Mouse (Mus musculus) liver, embryonic 14.5 days (tissue): ENCODE results near the gene Aldh1l2. TPM values are rescaled to one million over a fixed set of nuclear protein-coding genes. Genes with fewer than 3 reads are reported as not detected.
A peak's percentile ranks its signal among the peaks of the same experiment; 100 is the strongest.

ENCODE experiments used
- ATAC-seq: fragments of 200-750 bp; cut with Nextera tagmentation; 2 replicates; pipeline ENCODE4 v1.8.0; 2017; ENCODE audit warnings: moderate number of reproducible peaks, mild to moderate bottlenecking, moderate library complexity; ENCODE audit not compliant: insufficient read depth
- DNase-seq, 3 experiments: peaks; one replicate each; pipeline ENCODE4 v3.0.0-alpha.2; 2012 to 2013; ENCODE audit warnings: low read depth in 3 of 3, low spot score in 3 of 3
- H3K27ac ChIP-seq: fragments of 300-500 bp; sonication (generic); 2 replicates; pipeline ENCODE4 v1.5.1; 2014; ENCODE audit warnings: moderate library complexity, mild to moderate bottlenecking, control low read depth, inconsistent platforms
- H3K27me3 ChIP-seq: fragments of 300-500 bp; sonication (generic); 2 replicates; pipeline ENCODE4 v1.6.1; 2014; ENCODE audit warnings: mild to moderate bottlenecking, low read length, moderate library complexity; ENCODE audit not compliant: control insufficient read depth, insufficient read depth
- H3K36me3 ChIP-seq: fragments of 300-500 bp; sonication (generic); replicated peaks from 2 replicates; pipeline ENCODE4 v1.6.1; 2014; ENCODE audit warnings: low read depth; ENCODE audit not compliant: control insufficient read depth, insufficient read depth
- H3K4me1 ChIP-seq, 2 experiments: fragments of 200-500 bp in 1 of 2; fragments of 300-500 bp in 1 of 2; sonication (generic) in 1 of 2; replicated peaks; 2 replicates each; pipeline ENCODE4 v1.6.1; 2012 to 2014; ENCODE audit warnings: antibody characterized with exemption in 1 of 2, inconsistent platforms in 1 of 2, low read length in 1 of 2; ENCODE audit not compliant: control insufficient read depth in 2 of 2, insufficient read depth in 2 of 2
- H3K4me2 ChIP-seq: fragments of 300-500 bp; sonication (generic); 2 replicates; pipeline ENCODE4 v1.6.1; 2014; ENCODE audit warnings: low read depth, mild to moderate bottlenecking, control low read depth, moderate library complexity
- H3K4me3 ChIP-seq, 2 experiments: fragments of 200-500 bp in 1 of 2; fragments of 300-500 bp in 1 of 2; sonication (generic) in 1 of 2; 2 replicates each; pipeline ENCODE4 v1.5.1; 2012 to 2014; ENCODE audit warnings: low read depth in 2 of 2, low read length in 2 of 2, mild to moderate bottlenecking in 2 of 2, control low read depth in 1 of 2, inconsistent platforms in 1 of 2, moderate library complexity in 1 of 2; ENCODE audit not compliant: insufficient read depth in 1 of 2
- H3K9ac ChIP-seq: fragments of 300-500 bp; sonication (generic); replicated peaks from 2 replicates; pipeline ENCODE4 v1.6.1; 2014; ENCODE audit warnings: mild to moderate bottlenecking, control low read depth, moderate library complexity
- H3K9me3 ChIP-seq: fragments of 300-500 bp; sonication (generic); 2 replicates; pipeline ENCODE4 v1.6.1; 2016; ENCODE audit warnings: low read length, mixed read lengths; ENCODE audit not compliant: control insufficient read depth
- CTCF ChIP-seq: IDR thresholded peaks from 2 replicates; pipeline ENCODE4 v1.5.1; 2016; ENCODE audit warnings: antibody characterized with exemption, low read depth, control low read depth
- EP300 ChIP-seq: IDR thresholded peaks from 2 replicates; pipeline ENCODE4 v1.6.1; 2016; ENCODE audit warnings: antibody characterized with exemption, low read depth
- WGBS: fragments of 180-500 bp; shearing (Covaris S2); extraction: QIAGEN DNeasy Blood & Tissue Kit; methylation state at CpG from one replicate; pipeline ENCODE4 v1.1.7; 2014; ENCODE audit not compliant: insufficient replicate concordance; 5-methylcytosine and 5-hydroxymethylcytosine counted together
- polyA plus RNA-seq, 2 experiments: library from polyadenylated mRNA; depleted of rRNA in 1 of 2; stranded (reverse) in 1 of 2; unstranded in 1 of 2; fragments of >200 nt; fragmentation: Nextera tagmentation in 1 of 2; extraction: Ambion mirVana in 1 of 2; gene quantifications; 2 replicates each; pipeline versions ENCODE4 v1.2.1 to v1.2.3; 2012 to 2014

Aldh1l2 gene
- polyA plus RNA-seq, 2 experiments, result 0.06 to 0.16 TPM

DNA sequence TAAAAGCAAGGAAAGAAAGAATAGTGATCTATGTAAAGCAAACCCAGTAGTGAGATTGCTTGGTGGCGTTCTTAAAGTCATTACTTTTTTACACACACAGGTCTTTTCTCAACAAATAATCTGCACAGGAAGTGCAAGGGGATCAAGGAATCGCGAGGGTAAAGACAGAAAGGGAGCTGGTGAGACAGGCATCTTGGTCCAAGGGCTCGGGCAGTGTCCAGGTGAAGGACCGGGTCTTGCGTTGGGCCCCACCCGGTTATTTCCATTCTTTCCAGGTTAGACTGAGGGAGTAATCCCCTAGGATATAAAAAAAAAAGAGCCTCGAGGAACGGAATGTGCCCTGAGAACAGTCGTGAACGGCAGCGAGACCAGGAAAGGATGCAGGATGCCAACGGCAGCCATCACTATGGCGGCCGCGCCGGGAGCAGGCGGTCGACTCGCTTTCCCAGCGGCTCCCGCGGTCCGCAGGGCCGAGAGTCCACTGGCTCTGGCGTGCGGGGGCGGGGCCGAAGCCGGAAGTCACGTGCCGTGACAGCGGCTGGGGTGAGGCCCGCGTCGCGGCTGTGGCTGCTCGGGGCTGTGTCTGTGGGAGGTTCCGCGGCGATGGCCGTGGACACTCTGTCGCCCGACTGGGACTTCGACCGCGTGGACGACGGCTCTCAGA lies 9.6 kb upstream of the Aldh1l2 start, which contains the start of gene Washc4:
Gene Washc4 (plus strand): TSS at position 314 of the 664 bp plus-strand sequence.
- peaks cover 2% of the 10 kb centered on the region in 2 experiments; a peak in 1 of 4 replicates for H3K4me1 ChIP-seq
- WGBS, result 3% methylated on average over 47 of the region's 49 CpGs
- no peaks in the 10 kb centered on the region for H3K27me3 ChIP-seq
- H3K9ac ChIP-seq, result peak within 1 kb of the TSS; percentile 75
- TF ChIP-seq EP300 (no peak), CTCF (no peak)
- peak within 1 kb of the TSS; percentile 89 to 90 for H3K4me3 ChIP-seq
- ATAC-seq (peak; percentile 100), DNase-seq (peak; percentile 76 to 83 (median 78))
- H3K9me3 ChIP-seq, result no peaks in the 10 kb centered on the region
- peak within 1 kb of the TSS; percentile 73 for H3K4me2 ChIP-seq
- no peaks in the 10 kb centered on the region for H3K36me3 ChIP-seq
- H3K27ac ChIP-seq, result peak within 1 kb of the TSS; percentile 27

DNA sequence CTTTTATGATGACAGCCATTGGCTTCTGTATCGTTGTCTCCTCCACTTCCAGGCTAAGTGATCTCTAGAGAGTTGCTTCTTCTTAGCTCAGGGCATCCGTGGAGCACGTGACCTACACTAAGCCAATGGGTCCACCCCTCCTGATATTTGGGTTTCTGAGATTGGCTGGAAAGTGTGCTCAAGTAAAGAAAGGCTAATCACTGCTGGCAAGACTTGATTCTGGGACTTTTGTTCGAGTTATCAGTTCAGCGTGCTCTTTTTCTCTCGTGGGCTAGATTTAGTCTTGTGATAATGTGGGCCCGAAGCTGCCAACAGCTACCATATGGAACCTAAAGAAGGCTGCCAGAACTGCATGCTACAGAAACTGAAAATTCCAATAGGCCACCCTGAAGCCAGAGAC lies 8.3 kb upstream of the Aldh1l2 start:
- Histone ChIP-seq H3K9ac (no peak overlapping the region), H3K4me3 (no peak overlapping the region), H3K4me1 (peaks cover 2% of the 10 kb centered on the region in 2 experiments; a peak in 1 of 4 replicates), H3K36me3 (no peaks in the 10 kb centered on the region), H3K4me2 (no peak overlapping the region), H3K9me3 (no peaks in the 10 kb centered on the region), H3K27ac (no peak overlapping the region), H3K27me3 (no peaks in the 10 kb centered on the region; the same call in 1 of the 2 replicates)
- no peak for ATAC-seq
- WGBS, result 64% methylated on average over 7 of the region's 7 CpGs
- TF ChIP-seq EP300 (no peak), CTCF (no peak)
- DNase-seq, result no peak

DNA sequence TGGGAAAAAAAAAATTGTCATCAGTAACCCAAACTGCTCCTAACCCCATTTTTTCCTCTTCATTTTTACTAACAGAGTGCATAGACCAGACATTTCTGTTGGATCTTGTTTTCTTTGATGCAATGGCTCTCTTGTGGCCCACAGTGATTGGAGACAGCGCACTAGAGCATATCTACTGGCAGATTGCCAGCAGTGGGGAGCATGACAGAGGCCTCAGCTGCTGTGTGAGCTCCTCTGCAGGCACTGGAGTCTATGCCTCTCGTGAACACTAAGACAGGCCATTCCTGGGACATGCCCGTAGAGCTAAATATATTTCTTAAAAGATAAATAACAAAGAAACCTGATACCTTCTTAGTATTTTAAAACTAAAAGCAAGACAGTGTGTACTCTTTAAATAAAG lies 6.2 kb upstream of the Aldh1l2 start:
- no peak overlapping the region for H3K4me2 ChIP-seq
- H3K9me3 ChIP-seq, result no peaks in the 10 kb centered on the region
- no peaks in the 10 kb centered on the region; the same call in 1 of the 2 replicates for H3K27me3 ChIP-seq
- 61% methylated on average over 3 of the region's 3 CpGs for WGBS
- ATAC-seq (no peak), DNase-seq (no peak)
- H3K36me3 ChIP-seq, result no peaks in the 10 kb centered on the region
- no peak for TF ChIP-seq CTCF
- TF ChIP-seq EP300, result no peak
- H3K9ac ChIP-seq, result no peak overlapping the region
- H3K27ac ChIP-seq, result no peak overlapping the region
- H3K4me3 ChIP-seq, result no peak overlapping the region
- peaks cover 2% of the 10 kb centered on the region in 2 experiments; a peak in 1 of 4 replicates for H3K4me1 ChIP-seq

DNA sequence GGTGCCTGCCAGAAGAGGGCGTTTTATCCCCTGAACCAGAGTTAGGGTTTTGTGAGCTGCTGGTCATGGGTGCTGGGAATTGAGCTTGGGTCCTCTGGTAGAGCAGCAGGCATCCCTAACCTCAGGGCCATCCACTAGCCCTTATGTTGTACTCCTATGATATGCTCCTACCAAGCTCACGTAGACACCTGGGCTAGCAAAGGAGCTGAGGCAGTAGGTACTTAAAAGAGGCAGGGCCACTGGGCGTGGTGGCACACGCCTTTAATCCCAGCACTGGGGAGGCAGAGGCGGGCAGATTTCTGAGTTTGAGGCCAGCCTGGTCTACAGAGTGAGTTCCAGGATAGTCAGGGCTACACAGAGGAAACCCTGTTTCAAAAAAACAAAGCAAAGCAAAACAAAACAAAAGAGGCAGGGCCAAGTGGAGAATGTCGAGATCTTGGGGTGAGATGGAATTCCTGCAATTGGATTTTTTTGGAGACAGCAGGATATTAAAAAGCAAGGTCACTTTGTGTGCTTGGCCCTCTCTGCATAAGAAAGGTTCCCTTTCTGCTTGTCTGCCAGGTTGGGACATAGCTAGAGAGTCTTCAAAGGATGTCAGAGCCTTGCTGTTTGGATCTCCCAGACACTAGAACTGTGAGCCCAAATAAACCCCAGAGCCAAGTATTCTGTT lies 5.5 kb upstream of the Aldh1l2 start:
- peaks cover 2% of the 10 kb centered on the region in 2 experiments; a peak in 1 of 4 replicates for H3K4me1 ChIP-seq
- no peak overlapping the region for H3K27ac ChIP-seq
- no peaks in the 10 kb centered on the region; the same call in 1 of the 2 replicates for H3K27me3 ChIP-seq
- H3K4me2 ChIP-seq, result no peak overlapping the region
- WGBS, result 56% methylated on average over 6 of the region's 6 CpGs
- H3K4me3 ChIP-seq, result no peak overlapping the region
- no peaks in the 10 kb centered on the region for H3K9me3 ChIP-seq
- no peak overlapping the region for H3K9ac ChIP-seq
- TF ChIP-seq CTCF (no peak), EP300 (no peak)
- DNase-seq (no peak), ATAC-seq (no peak)
- H3K36me3 ChIP-seq, result no peaks in the 10 kb centered on the region

DNA sequence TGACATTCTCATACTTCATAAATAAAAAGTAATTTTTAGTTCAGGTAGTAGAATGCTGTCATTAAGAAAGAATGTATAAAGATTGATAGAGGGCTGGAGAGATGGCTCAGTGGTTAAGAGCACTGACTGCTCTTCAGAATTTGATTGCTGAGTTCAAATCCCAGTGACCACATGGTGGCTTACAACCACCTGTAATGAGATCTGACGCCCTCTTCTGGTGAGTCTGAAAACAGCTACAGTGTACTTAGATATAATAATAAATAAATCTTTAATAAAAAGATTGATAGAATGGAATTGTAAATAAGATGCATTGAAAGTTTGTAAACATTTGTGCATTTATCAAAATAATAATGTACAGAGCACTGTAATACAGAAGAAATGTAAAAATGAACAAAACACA lies 2.5 kb upstream of the Aldh1l2 start:
- no peaks in the 10 kb centered on the region for H3K36me3 ChIP-seq
- no peak overlapping the region for H3K4me2 ChIP-seq
- no peaks in the 10 kb centered on the region for H3K4me1 ChIP-seq
- 0% methylated on average over 1 of the region's 1 CpGs for WGBS
- no peaks in the 10 kb centered on the region for H3K9me3 ChIP-seq
- no peak overlapping the region for H3K9ac ChIP-seq
- peaks cover 19% of the 10 kb centered on the region for H3K27me3 ChIP-seq
- DNase-seq (no peak), ATAC-seq (no peak)
- H3K4me3 ChIP-seq, result no peak overlapping the region
- TF ChIP-seq CTCF, result peak; percentile 26; the same call in 1 of the 2 replicates
- no peak for TF ChIP-seq EP300
- no peak overlapping the region for H3K27ac ChIP-seq
